ENCODE assay signal across 8 mouse cellular contexts in genomic region chr2:144458975-144459754, GRCm38 (mm10).
DNase-seq lines count a peak whose midpoint lies in the region; ATAC-seq and TF ChIP-seq lines count a peak whose summit lies in the region.

No protein-coding gene starts in this region.

- H3K36me3 ChIP-seq in E14TG2a.4 (ENCODE audit: insufficient read depth, low read length) = no peaks in the 10 kb centered on the region
- H3K36me3 ChIP-seq in forebrain, postnatal 0 days (ENCODE audit: insufficient read depth) = no peaks in the 10 kb centered on the region
- H3K36me3 ChIP-seq in neural tube, embryonic 15.5 days = no peaks in the 10 kb centered on the region

- no peak for TF ChIP-seq POLR2A in lung, adult 2 months (IDR thresholded peaks at IDR 0.05; ENCODE audit: borderline replicate concordance, extremely low read depth, low read depth, low read length)

- H3K27ac ChIP-seq in forebrain, postnatal 0 days (ENCODE audit: low read depth, low read length) = peak overlapping the region; percentile 62
- peak overlapping the region; percentile 94 for H3K27ac ChIP-seq in layer of hippocampus, adult 2 months
- H3K27ac ChIP-seq in neural tube, embryonic 15.5 days (replicated peaks) = peak overlapping the region; percentile 88

- H3K27me3 ChIP-seq in E14TG2a.4 (ENCODE audit: insufficient read depth, low read length) = no peaks in the 10 kb centered on the region
- H3K27me3 ChIP-seq in forebrain, postnatal 0 days (ENCODE audit: insufficient read depth, low read length) = 0 out of 2 replicates have a peak, but pooled peaks cover 3% of the 10 kb centered on the region
- peaks cover 29% of the 10 kb centered on the region for H3K27me3 ChIP-seq in neural tube, embryonic 15.5 days (replicated peaks)

- H3K4me3 ChIP-seq in E14TG2a.4 (replicated peaks; ENCODE audit: low read length) = peak overlapping the region; percentile 81
- H3K4me3 ChIP-seq in forebrain, postnatal 0 days (ENCODE audit: low read depth, low read length) = peak overlapping the region; percentile 54
- H3K4me3 ChIP-seq in layer of hippocampus, adult 2 months = peak overlapping the region; percentile 90
- H3K4me3 ChIP-seq in lung, adult 2 months (replicated peaks; ENCODE audit: extremely low read depth, low read depth, low read length) = peak overlapping the region; percentile 79
- peak overlapping the region; percentile 64 for H3K4me3 ChIP-seq in neural tube, embryonic 15.5 days (replicated peaks)

- H3K9me3 ChIP-seq in E14TG2a.4 (ENCODE audit: low read length) = no peaks in the 10 kb centered on the region
- H3K9me3 ChIP-seq in forebrain, postnatal 0 days (ENCODE audit: low read length) = no peaks in the 10 kb centered on the region
- no peaks in the 10 kb centered on the region for H3K9me3 ChIP-seq in neural tube, embryonic 15.5 days (replicated peaks)

- DNase-seq in cerebellum, adult 11 months = peak; percentile 84
- DNase-seq in forebrain, postnatal 0 days = peak; percentile 92
- peak; percentile 80 for DNase-seq in heart, postnatal 4 days
- peak; percentile 83 to 88 for DNase-seq in layer of hippocampus, adult 2 months (ENCODE audit: low spot score in 2 of 2)
- DNase-seq in lung, adult 2 months = peak; percentile 83
- DNase-seq in testis, postnatal 10 days (ENCODE audit: low spot score) = peak; percentile 89

- no peak for TF ChIP-seq CTCF in E14TG2a.4 (conservative IDR thresholded peaks at IDR 0.05; ENCODE audit: low read length)
- TF ChIP-seq CTCF in forebrain, postnatal 0 days (IDR thresholded peaks at IDR 0.05; ENCODE audit: low read depth) = no peak
- TF ChIP-seq CTCF in layer of hippocampus, adult 2 months (conservative IDR thresholded peaks at IDR 0.05) = no peak
- no peak for TF ChIP-seq CTCF in lung, adult 2 months (IDR thresholded peaks at IDR 0.05; ENCODE audit: insufficient read depth, low read length)

- H3K9ac ChIP-seq in forebrain, postnatal 0 days = peak overlapping the region; percentile 54
- H3K9ac ChIP-seq in neural tube, embryonic 15.5 days (replicated peaks) = peak overlapping the region; percentile 63

- peak; percentile 99 for ATAC-seq in forebrain, postnatal 0 days
- ATAC-seq in neural tube, embryonic 15.5 days (ENCODE audit: low FRiP score) = peak; percentile 98

- WGBS in forebrain, postnatal 0 days = 7% methylated on average over 25 of the region's 25 CpGs
- 9% methylated on average over 25 of the region's 25 CpGs for WGBS in lung, adult 2 months
- WGBS in neural tube, embryonic 15.5 days = 8% methylated on average over 25 of the region's 25 CpGs

- peaks cover 11% of the 10 kb centered on the region for H3K4me1 ChIP-seq in E14TG2a.4 (replicated peaks; ENCODE audit: low read depth, low read length)
- H3K4me1 ChIP-seq in forebrain, postnatal 0 days (ENCODE audit: insufficient read depth) = peaks cover 10% of the 10 kb centered on the region
- 0 out of 2 replicates have a peak, but pooled peaks cover 2% of the 10 kb centered on the region for H3K4me1 ChIP-seq in lung, adult 2 months (ENCODE audit: control insufficient read depth, insufficient read depth, low read length)
- peaks cover 13% of the 10 kb centered on the region for H3K4me1 ChIP-seq in neural tube, embryonic 15.5 days

- peak overlapping the region; percentile 76 for H3K4me2 ChIP-seq in forebrain, postnatal 0 days (ENCODE audit: low read depth)
- peak overlapping the region; percentile 80 for H3K4me2 ChIP-seq in neural tube, embryonic 15.5 days

Comparison
In these comparisons a context has a peak if more than half of its experiments do, and no peak if none do; other contexts are left out.
1. Peak in every context shown above with its lines: DNase-seq, ATAC-seq, H3K4me3 ChIP-seq and H3K27ac ChIP-seq.